Mouse (Mus musculus) liver, embryonic 14.5 days (tissue): ENCODE data around the gene Olfr91.

Source experiments
- CTCF ChIP-seq: IDR thresholded peaks from 2 replicates; pipeline ENCODE4 v1.5.1; 2016; ENCODE audit warnings: antibody characterized with exemption, low read depth, control low read depth
- EP300 ChIP-seq: IDR thresholded peaks from 2 replicates; pipeline ENCODE4 v1.6.1; 2016; ENCODE audit warnings: antibody characterized with exemption, low read depth

DNA sequence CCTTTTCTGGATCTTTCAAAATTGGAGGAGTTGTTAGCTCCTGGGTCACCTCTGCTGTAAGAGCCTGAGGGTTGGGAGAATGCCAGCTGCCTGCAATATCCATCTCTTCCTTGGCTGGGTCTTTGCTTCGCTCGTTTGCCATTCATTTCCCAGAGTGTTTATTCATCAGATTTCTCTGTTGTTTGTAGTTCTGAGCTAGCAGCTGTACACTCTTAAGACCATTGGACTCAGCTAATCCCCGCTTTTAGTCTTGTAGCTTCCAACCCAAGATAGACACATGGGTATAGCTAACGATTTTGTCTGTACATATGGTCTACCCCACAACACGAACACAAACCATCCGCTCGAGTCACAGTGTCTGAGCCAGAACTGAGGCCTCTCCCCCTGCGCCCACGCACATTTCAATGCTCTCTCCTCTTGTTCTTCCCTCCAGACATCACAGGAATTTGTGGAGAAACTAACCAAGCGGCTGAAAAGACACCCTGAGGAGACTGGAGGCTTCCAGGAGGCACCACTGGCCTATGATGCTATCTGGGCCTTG lies 35.9 kb downstream of the Olfr91 start:
- TF ChIP-seq CTCF = no peak
- no peak for TF ChIP-seq EP300
